Mouse (Mus musculus) kidney, embryonic 16.5 days (tissue): ENCODE data around the gene Calcr. TPM values are rescaled to one million over a fixed set of nuclear protein-coding genes. Genes with fewer than 3 reads are reported as not detected.

ENCODE experiments used
- ATAC-seq: fragments of 200-750 bp; cut with Nextera tagmentation; 2 replicates; pipeline ENCODE4 v1.8.0; 2017; ENCODE audit warnings: moderate TSS enrichment; ENCODE audit not compliant: low FRiP score, low TSS enrichment
- H3K27ac ChIP-seq: fragments of 300-500 bp; sonication (generic); 2 replicates; pipeline ENCODE4 v1.5.1; 2014; ENCODE audit warnings: low read length
- H3K27me3 ChIP-seq: fragments of 300-500 bp; sonication (generic); 2 replicates; pipeline ENCODE4 v1.6.1; 2014; ENCODE audit warnings: low read length, control low read depth, mixed read lengths; ENCODE audit not compliant: insufficient read depth
- H3K36me3 ChIP-seq: fragments of 300-500 bp; sonication (generic); 2 replicates; pipeline ENCODE4 v1.6.1; 2014; ENCODE audit warnings: low read length, control low read depth, mixed read lengths; ENCODE audit not compliant: insufficient read depth
- H3K4me1 ChIP-seq: fragments of 300-500 bp; sonication (generic); 2 replicates; pipeline ENCODE4 v1.6.1; 2014; ENCODE audit warnings: low read length, control low read depth, mixed read lengths; ENCODE audit not compliant: insufficient read depth
- H3K4me2 ChIP-seq: fragments of 300-500 bp; sonication (generic); replicated peaks from 2 replicates; pipeline ENCODE4 v1.6.1; 2014; ENCODE audit warnings: low read depth, low read length
- H3K4me3 ChIP-seq: fragments of 300-500 bp; sonication (generic); 2 replicates; pipeline ENCODE4 v1.5.1; 2014; ENCODE audit warnings: mild to moderate bottlenecking, low read length
- H3K9ac ChIP-seq: fragments of 300-500 bp; sonication (generic); replicated peaks from 2 replicates; pipeline ENCODE4 v1.6.1; 2014; ENCODE audit warnings: low read length
- H3K9me3 ChIP-seq: fragments of 300-500 bp; sonication (generic); 2 replicates; pipeline ENCODE4 v1.6.1; 2016; ENCODE audit warnings: low read length, control low read depth
- WGBS: fragments of 180-500 bp; shearing (Covaris S2); extraction: QIAGEN DNeasy Blood & Tissue Kit; methylation state at CpG from one replicate; pipeline ENCODE4 v1.1.7; 2014; 5-methylcytosine and 5-hydroxymethylcytosine counted together
- polyA plus RNA-seq: library from polyadenylated mRNA; unstranded; fragments of >200 nt; fragmentation: Nextera tagmentation; extraction: Ambion mirVana; gene quantifications from 2 replicates; pipeline ENCODE4 v1.2.1, GENCODE M21; 2015

Gene Calcr
- 0.26 and 0.27 TPM in 2 replicates for polyA plus RNA-seq

DNA sequence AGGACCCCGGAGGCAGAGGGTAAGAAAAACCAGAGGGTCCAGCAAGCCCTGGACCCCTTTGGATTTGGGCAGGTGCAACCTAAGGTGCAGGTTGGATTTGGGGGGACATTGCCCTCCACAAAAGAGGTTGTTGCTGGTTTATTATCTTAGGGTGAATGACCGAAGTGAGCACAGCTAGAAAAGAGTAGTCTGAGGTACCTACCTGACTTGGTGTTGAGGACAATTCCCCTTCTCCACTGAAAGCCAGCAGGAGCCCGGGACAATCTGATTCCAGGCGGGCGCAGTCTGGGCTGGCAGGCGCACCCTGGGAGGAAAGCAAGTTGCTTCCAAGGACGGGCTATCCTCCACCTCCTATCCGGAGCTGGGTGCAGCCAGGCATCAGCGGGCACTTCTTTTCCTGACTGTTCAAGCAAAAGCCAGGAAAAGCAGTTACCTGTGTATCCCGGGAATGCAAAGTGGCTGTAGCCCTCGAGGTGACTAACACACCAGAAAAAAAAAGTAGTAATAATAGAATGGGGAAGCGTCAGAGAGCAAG, at the start of gene Calcr:
Gene Calcr (minus strand): TSS at position 485 of the 535 bp plus-strand sequence.
- ATAC-seq: no peak
- Histone ChIP-seq H3K27me3 (peaks cover 41% of the 10 kb centered on the region), H3K36me3 (no peaks in the 10 kb centered on the region), H3K27ac (no peak within 1 kb of the TSS), H3K4me1 (no peaks in the 10 kb centered on the region), H3K9me3 (no peaks in the 10 kb centered on the region), H3K4me3 (peak within 1 kb of the TSS; percentile 56), H3K9ac (0 out of 2 replicates have a peak within 1 kb of the TSS, but pooled peaks have one; percentile 35), H3K4me2 (peak within 1 kb of the TSS; percentile 94)
- WGBS: 1% methylated on average over 12 of the region's 12 CpGs

DNA sequence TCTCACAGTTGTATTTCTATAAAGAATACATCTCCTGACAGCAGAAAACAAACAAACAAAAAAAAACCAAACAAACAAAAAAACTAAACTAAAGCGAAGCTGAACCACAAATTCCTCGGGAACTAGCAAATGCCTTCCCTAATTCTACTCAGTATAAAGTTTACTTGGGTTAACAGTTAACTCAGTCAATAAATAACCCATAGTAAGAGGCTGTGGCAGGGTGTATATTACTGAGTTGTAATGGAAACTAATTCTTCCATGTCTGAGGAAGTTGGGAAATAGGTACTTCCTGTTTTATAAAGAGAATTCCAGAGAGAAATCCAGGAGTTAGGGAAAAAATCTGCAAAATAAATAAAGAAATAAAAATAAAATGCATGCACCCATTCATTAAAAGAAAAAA, 3.0 kb upstream of the Calcr start:
- H3K9me3 ChIP-seq: no peaks in the 10 kb centered on the region
- ATAC-seq: peak; percentile 77; the same call in 1 of the 2 replicates
- no peak overlapping the region for H3K4me3 ChIP-seq
- H3K36me3 ChIP-seq: no peaks in the 10 kb centered on the region
- H3K27ac ChIP-seq: no peak overlapping the region
- H3K27me3 ChIP-seq: peaks cover 39% of the 10 kb centered on the region
- 62% methylated on average over 2 of the region's 2 CpGs for WGBS
- no peak overlapping the region for H3K9ac ChIP-seq
- no peaks in the 10 kb centered on the region for H3K4me1 ChIP-seq
- no peak overlapping the region for H3K4me2 ChIP-seq

DNA sequence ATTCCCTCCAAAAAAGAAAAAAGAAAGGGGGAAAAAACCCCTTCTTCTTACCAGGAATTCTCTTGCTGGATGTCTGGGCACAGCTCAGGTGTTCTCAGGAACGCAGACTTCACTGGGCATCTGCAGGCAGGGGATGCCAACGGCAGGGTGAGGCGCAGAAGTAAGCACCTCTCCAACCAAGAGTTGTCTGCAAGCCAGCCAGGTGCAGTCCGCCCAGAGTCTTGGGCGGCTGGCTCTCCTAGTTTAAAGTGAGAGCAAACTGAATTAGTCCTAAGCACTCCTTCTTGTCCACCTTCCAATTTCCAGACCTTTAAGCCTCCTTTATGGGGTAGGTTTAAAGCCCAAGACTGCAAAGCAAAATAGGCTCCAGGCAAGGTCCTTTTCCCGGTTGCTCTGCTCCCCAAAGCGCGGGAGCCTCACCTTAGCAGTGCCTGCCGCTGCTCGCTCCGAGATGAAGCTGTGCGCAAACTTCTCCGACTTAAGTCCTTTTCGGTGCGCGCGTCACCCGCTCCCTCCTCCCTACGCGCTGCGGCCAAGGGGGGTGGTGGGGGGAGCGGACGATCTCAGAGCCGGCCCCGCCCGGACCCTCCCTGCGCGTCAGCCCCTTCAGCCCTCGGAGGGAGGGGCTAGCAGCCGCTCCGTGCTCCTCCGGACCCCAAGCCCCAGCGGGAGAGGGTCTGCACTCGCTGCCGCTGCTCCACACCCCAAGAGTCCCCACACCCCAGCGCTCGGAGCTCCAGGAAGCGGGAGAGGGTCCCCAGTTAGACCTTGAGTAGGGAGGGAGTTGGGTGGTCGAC, 1.1 kb downstream of the Calcr start:
- WGBS: under 1% methylated on average over 39 of the region's 39 CpGs
- Histone ChIP-seq H3K9me3 (no peaks in the 10 kb centered on the region), H3K36me3 (no peaks in the 10 kb centered on the region), H3K4me3 (peak overlapping the region; percentile 56), H3K27ac (no peak overlapping the region), H3K27me3 (peaks cover 41% of the 10 kb centered on the region), H3K4me1 (no peaks in the 10 kb centered on the region), H3K4me2 (peak overlapping the region; percentile 94), H3K9ac (peak overlapping the region; percentile 35; the same call in 1 of the 2 replicates)
- ATAC-seq: peak; percentile 76; the same call in 1 of the 2 replicates

DNA sequence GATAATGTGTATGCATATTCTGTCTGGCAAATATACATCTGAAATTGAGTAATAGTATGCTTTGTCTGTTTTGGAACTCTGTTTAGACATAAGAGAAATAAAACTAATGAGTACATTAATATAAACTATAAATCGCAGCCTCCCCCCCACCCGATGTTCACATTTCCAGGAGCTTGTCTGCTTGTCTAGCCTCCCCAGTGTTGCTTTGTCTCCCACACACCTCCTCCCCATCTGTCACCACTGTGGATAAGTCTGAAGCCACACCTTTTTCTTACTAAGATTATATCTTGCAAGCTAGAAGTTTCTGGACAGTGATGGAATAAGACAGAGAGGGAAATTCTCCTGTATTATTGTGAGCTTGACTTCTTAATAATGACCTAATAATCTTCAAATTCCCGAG, 12.9 kb downstream of the Calcr start:
- WGBS: 65% methylated on average over 3 of the region's 3 CpGs
- no peak overlapping the region for H3K4me2 ChIP-seq
- no peak overlapping the region for H3K9ac ChIP-seq
- no peaks in the 10 kb centered on the region for H3K36me3 ChIP-seq
- no peak overlapping the region for H3K27ac ChIP-seq
- no peak for ATAC-seq
- no peaks in the 10 kb centered on the region for H3K27me3 ChIP-seq
- H3K9me3 ChIP-seq: no peaks in the 10 kb centered on the region
- no peaks in the 10 kb centered on the region for H3K4me1 ChIP-seq
- H3K4me3 ChIP-seq: no peak overlapping the region

DNA sequence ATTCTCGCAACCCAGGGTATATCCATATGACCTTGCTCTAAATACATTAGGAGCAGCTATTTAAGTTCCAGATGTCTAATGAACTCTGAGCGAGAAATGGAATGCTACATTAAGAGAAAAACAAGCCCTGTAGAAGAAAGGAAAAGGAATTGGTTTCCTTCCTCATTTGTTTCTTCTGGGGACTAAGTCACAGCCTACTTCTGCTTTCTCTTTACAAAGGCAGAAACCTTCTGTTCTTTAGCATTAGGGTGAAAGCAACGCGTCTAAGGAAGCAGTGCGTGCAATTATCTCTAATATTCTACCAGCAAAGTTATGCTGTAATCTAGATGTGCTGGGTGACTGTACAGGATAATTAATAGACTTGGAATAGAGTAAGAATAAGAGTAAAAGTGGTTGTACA, 14.9 kb downstream of the Calcr start:
- H3K4me2 ChIP-seq: no peak overlapping the region
- H3K36me3 ChIP-seq: no peaks in the 10 kb centered on the region
- H3K4me3 ChIP-seq: no peak overlapping the region
- H3K27me3 ChIP-seq: no peaks in the 10 kb centered on the region
- H3K27ac ChIP-seq: no peak overlapping the region
- H3K4me1 ChIP-seq: no peaks in the 10 kb centered on the region
- no peak overlapping the region for H3K9ac ChIP-seq
- no peak for ATAC-seq
- no peaks in the 10 kb centered on the region for H3K9me3 ChIP-seq
- WGBS: 85% methylated on average over 5 of the region's 5 CpGs

DNA sequence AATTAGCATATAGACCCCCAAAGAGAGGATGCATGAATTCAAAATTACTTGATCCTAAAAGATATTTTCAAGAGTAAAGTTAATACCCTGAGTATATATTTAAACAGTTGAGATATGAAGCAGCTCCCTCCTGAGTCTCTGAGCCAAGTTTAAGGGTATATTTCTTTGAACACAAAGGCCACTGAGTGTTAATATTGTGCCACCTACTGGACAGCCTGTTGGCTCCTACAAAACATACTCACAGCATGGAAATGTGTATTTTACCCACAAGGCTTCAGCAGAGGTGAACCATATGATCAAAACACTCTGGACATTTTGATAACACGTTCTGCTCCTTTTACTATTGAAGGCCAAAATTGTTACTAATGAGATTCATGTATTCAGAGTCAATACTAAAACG, 19.0 kb downstream of the Calcr start:
- Histone ChIP-seq H3K9ac (no peak overlapping the region), H3K36me3 (no peaks in the 10 kb centered on the region), H3K27me3 (no peaks in the 10 kb centered on the region), H3K27ac (no peak overlapping the region), H3K4me2 (no peak overlapping the region), H3K9me3 (no peaks in the 10 kb centered on the region), H3K4me1 (no peaks in the 10 kb centered on the region), H3K4me3 (no peak overlapping the region)
- ATAC-seq: no peak
- WGBS: 39% methylated on average over 2 of the region's 2 CpGs

DNA sequence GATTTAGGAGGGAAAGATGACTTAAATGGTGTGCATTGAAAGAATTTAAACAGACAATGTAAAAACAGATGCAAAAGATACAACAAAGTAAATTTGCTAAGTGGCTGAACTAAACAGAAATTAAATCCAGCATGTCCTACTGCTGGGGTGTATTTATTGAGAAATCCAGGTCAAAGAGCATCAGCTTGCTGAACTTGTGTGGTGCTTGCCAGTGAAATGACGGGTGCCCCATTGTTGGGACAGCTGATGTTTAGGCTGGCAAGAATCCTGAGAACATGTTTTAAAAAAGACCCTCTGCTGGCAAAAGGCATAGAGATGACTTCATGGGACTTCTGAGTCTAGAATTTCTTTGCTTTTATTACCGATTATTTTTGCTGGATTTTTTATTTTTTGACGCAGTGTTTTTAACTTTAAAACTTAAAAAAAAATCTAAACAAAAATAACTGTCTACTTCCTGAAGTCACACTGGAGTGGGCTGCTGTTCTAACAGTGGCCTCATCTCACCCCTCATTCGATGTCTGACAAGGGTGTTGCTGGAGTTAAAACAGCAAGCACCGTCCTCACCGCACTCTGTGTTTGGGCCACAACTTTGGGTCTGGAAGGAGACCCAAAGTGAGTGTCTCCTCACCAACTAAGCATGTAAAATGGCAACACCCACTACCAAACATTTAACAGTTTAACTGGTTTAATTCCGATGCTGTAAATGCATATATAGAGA, 22.4 kb downstream of the Calcr start:
- H3K27ac ChIP-seq: no peak overlapping the region
- no peaks in the 10 kb centered on the region for H3K36me3 ChIP-seq
- 78% methylated on average over 7 of the region's 7 CpGs for whole genome bisulfite sequencing
- H3K9ac ChIP-seq: no peak overlapping the region
- no peak overlapping the region for H3K4me3 ChIP-seq
- H3K4me1 ChIP-seq: no peaks in the 10 kb centered on the region
- no peaks in the 10 kb centered on the region for H3K27me3 ChIP-seq
- no peak overlapping the region for H3K4me2 ChIP-seq
- ATAC-seq: no peak
- no peaks in the 10 kb centered on the region for H3K9me3 ChIP-seq

DNA sequence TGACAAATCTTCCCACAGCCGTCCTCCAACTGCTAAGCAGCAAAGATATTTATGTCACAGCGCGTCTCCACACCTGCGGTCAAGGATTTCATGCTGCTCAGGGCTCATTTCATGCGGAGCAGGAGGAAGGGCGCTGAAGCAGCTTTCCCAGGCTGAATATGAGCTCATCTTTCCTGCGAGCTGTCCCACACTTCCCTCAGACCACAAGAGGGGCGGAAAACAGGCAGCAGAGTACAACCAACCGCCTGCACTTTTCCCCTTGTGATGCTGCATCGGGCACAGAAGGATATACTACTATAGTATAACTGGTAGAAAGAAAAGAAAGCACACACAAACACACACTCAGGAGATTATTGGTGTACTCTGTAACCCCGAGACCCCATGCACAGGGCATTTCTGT, 23.2 kb downstream of the Calcr start:
- Histone ChIP-seq H3K27me3 (no peaks in the 10 kb centered on the region), H3K27ac (no peak overlapping the region), H3K4me2 (no peak overlapping the region), H3K9me3 (no peaks in the 10 kb centered on the region), H3K9ac (no peak overlapping the region), H3K36me3 (no peaks in the 10 kb centered on the region), H3K4me3 (no peak overlapping the region), H3K4me1 (no peaks in the 10 kb centered on the region)
- WGBS: 48% methylated on average over 11 of the region's 11 CpGs
- ATAC-seq: no peak

DNA sequence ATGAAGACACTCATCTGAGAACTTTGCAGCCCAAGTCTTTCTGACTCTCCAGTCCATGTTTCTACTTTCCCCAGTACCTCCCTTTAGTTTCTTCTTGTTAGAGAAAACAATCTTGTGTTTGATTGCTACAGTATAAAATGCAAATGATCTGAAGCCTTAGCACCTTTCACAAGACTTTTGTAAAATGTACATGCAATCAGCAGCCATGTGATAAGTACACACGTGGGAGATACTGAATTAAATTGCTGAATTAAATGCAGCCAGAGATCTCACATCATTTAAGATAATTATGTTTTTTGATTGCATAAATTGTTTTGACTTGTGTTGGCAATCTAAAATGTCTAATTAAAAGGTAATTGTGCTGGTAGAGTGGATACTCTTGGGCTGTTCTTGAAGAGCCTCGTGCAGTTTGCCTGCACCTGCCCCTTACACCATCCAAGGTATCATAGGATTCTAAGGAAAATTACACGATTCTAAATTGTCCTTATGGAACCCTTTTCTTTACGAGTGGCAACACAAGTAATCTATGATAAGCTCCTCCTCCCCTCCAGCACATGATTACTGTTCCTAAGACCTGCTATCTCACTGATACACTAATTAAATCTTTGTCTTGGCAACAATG, 34.2 kb downstream of the Calcr start:
- no peaks in the 10 kb centered on the region for H3K9me3 ChIP-seq
- H3K9ac ChIP-seq: no peak overlapping the region
- ATAC-seq: no peak
- no peak overlapping the region for H3K4me3 ChIP-seq
- H3K4me2 ChIP-seq: no peak overlapping the region
- H3K27ac ChIP-seq: no peak overlapping the region
- no peaks in the 10 kb centered on the region for H3K4me1 ChIP-seq
- H3K27me3 ChIP-seq: no peaks in the 10 kb centered on the region
- H3K36me3 ChIP-seq: no peaks in the 10 kb centered on the region
- WGBS: 73% methylated on average over 4 of the region's 4 CpGs
